Mouse (Mus musculus): ENCODE results near the gene Eno1. TPM values are rescaled to one million over a fixed set of nuclear protein-coding genes. Genes with fewer than 3 reads are reported as not detected.
"Not testable (repeated sequence)": the region's sequence is repeated elsewhere in the genome, so short reads cannot be mapped to it uniquely, and the experiment has no call there.

Eno1 gene
- polyA plus RNA-seq, 1 experiment from 2014 or later, result 1,983 TPM

DNA sequence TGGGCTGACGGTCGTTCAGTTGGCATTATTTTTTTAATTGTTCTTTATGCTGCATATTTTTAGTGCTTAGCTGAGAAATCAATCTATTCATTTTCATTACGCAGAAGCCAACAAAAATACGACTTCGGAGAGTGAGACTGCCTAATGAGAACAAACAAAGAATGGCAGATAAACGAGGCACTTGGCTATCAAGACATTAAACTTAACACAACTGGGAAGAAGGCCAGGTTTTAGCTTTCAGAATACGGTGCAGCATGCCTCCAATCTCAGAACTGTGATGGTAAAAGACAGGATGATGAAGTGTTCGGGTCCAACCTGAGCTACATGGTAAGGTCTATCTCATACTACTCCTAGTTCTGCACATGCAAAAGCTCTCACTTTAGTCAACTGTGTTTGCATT lies 25.8 kb downstream of the Eno1 start:
- H3K27me3 ChIP-seq (ENCODE audit: control insufficient read depth, insufficient read depth, low read length), result no peaks in the 10 kb centered on the region
- 89% methylated on average over 8 of the region's 8 CpGs for WGBS
- no peak for DNase-seq (ENCODE audit: low spot score)
- no peak overlapping the region for H3K9ac ChIP-seq (ENCODE audit: low read length)
- ATAC-seq (ENCODE audit: insufficient read depth, low FRiP score, low TSS enrichment), result no peak
- H3K4me2 ChIP-seq (ENCODE audit: low read depth), result no peak overlapping the region
- H3K9me3 ChIP-seq (ENCODE audit: control insufficient read depth, low read length), result no peaks in the 10 kb centered on the region
- 0 out of 2 replicates have a peak, but pooled peaks cover 4% of the 10 kb centered on the region for H3K4me1 ChIP-seq (ENCODE audit: control insufficient read depth, insufficient read depth, low read length)
- H3K36me3 ChIP-seq (ENCODE audit: control insufficient read depth, insufficient read depth, low read length), result no peaks in the 10 kb centered on the region
- no peak overlapping the region for H3K4me3 ChIP-seq (ENCODE audit: low read depth, low read length)
- no peak overlapping the region for H3K27ac ChIP-seq (ENCODE audit: low read depth, low read length)

DNA sequence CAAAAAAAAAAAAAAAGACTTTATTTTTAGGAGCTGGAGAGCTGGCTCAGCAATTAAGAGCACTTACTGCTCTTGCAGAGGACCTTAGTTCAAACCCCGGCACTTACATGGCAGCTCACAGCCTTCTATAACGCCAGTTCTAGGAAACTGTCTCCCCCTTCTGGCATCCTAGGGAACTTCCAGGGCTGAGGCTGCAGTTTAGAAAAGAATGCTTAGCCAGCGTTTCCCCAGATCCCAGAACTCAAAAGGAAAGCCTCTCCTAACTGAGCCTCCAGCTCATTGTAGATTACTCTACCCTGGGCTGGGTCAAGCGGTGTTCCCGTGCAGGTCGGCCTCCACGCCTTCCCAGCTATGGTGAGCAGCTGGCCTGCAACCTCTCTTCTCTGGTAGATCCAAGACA lies 28.4 kb downstream of the Eno1 start:
- H3K9me3 ChIP-seq (ENCODE audit: control insufficient read depth, low read length), result no peaks in the 10 kb centered on the region
- H3K4me2 ChIP-seq (ENCODE audit: low read depth), result no peak overlapping the region
- H3K27ac ChIP-seq (ENCODE audit: low read depth, low read length), result no peak overlapping the region
- DNase-seq (ENCODE audit: low spot score) (no peak), ATAC-seq (ENCODE audit: insufficient read depth, low FRiP score, low TSS enrichment) (no peak)
- H3K4me3 ChIP-seq (ENCODE audit: low read depth, low read length), result no peak overlapping the region
- no peak overlapping the region for H3K9ac ChIP-seq (ENCODE audit: low read length)
- 0 out of 2 replicates have a peak, but pooled peaks cover 4% of the 10 kb centered on the region for H3K4me1 ChIP-seq (ENCODE audit: control insufficient read depth, insufficient read depth, low read length)
- no peaks in the 10 kb centered on the region for H3K36me3 ChIP-seq (ENCODE audit: control insufficient read depth, insufficient read depth, low read length)
- no peaks in the 10 kb centered on the region for H3K27me3 ChIP-seq (ENCODE audit: control insufficient read depth, insufficient read depth, low read length)
- 53% methylated on average over 7 of the region's 7 CpGs for WGBS

DNA sequence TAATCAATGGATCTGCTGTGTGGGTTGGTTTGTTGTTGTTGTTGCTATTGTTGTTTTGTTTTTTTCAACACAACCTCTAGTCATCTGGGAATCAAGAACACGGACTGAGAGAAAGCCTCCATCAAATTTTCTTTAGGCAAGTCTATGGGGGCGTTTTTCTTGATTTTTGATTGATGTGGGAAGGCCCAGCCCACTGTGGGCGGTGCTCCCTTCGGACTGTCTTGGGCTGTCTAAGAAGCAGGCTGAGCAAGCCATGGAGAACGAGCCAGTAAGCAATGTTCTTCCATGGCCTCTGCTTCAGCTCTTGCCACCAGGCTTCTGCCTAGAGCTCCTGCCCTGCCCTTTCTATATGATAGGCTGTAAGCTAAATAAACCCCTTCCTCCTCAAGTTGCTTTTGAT lies 28.9 kb downstream of the Eno1 start:
- WGBS, result 83% methylated on average over 5 of the region's 5 CpGs
- H3K27me3 ChIP-seq (ENCODE audit: control insufficient read depth, insufficient read depth, low read length), result no peaks in the 10 kb centered on the region
- ATAC-seq (ENCODE audit: insufficient read depth, low FRiP score, low TSS enrichment), result no peak
- no peak overlapping the region for H3K4me2 ChIP-seq (ENCODE audit: low read depth)
- no peak overlapping the region for H3K4me3 ChIP-seq (ENCODE audit: low read depth, low read length)
- no peaks in the 10 kb centered on the region for H3K4me1 ChIP-seq (ENCODE audit: control insufficient read depth, insufficient read depth, low read length)
- H3K9me3 ChIP-seq (ENCODE audit: control insufficient read depth, low read length), result no peaks in the 10 kb centered on the region
- no peaks in the 10 kb centered on the region for H3K36me3 ChIP-seq (ENCODE audit: control insufficient read depth, insufficient read depth, low read length)
- H3K9ac ChIP-seq (ENCODE audit: low read length), result no peak overlapping the region
- no peak for DNase-seq (ENCODE audit: low spot score)
- no peak overlapping the region for H3K27ac ChIP-seq (ENCODE audit: low read depth, low read length)

DNA sequence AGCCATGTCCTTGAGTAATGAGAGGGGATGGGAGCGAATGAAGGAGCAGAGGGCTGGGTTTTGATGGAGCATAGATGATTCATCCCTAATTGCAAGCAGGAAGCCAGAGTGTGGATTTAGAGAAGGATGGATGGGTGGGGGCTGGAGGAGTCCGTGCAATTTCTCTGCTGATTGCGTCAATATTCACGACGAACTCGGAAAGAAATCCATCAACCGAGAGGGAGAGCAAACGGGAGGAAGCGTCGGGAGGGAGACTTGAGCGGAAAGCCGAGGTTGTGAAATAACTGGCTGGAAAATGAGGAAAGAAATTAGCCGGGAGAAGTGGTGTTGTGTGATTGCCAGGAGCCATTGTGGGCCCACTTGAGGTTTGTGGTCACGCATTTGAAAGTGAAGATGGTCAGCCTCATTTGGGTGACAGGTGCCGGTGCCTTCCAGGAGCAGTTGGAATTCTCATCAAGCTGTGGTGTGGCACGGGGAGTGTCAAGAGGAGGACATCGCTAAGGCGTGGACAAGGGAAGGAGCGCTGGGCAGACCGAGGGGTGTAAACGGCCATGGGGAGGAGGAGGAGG lies 30.2 kb downstream of the Eno1 start:
- no peak overlapping the region for H3K9ac ChIP-seq (ENCODE audit: low read length)

DNA sequence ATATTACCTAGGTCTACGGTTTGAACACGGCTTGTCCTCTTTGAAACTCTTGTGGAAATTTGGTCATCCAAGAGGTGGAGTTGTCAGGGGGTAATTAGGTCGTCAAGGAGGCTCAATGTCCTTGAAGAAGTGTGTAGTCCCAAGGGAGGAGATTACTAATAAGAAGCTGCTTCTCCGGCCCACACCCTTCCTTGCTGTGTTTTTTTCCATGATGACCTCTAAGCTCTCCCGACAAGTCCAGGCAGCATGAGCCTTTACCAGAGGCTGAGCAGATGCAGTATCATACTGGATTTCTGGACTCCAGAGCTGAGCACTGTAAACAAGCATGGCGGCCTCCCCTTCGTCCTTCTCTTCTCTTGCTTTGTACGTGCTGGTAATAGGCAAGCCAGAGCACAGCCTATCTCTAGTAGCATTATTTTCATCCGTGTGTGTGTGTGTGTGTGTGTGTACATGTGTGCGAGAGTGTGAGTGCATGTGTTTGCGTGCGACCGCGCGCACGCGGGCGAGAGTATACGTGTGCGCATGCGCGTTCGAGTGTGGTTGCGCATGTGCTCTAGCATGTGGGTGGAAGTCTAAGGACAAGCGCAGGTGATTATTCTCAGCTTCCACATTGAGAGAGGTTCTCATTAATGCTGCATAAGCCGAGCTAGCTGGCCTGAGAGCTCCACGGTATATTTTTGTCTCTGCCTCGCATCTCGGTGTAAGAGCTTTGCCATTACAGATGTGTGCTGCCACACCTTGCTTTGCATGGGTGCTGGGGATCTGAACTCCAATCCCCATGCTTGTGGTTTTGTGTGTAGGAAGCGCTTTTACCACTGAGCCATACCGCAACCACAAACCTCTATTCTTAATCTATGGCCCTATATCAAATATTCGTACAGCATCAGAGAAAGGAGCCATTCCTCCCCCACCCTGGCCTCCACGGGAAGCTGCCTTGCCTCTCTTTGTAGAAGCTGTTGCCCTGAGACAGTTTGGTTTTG lies 32.4 kb downstream of the Eno1 start:
- Histone ChIP-seq H3K9ac (ENCODE audit: low read length) (no peak overlapping the region), H3K27ac (ENCODE audit: low read depth, low read length) (no peak overlapping the region), H3K36me3 (ENCODE audit: control insufficient read depth, insufficient read depth, low read length) (no peaks in the 10 kb centered on the region), H3K4me1 (ENCODE audit: control insufficient read depth, insufficient read depth, low read length) (0 out of 2 replicates have a peak, but pooled peaks cover 7% of the 10 kb centered on the region), H3K9me3 (ENCODE audit: control insufficient read depth, low read length) (no peaks in the 10 kb centered on the region), H3K27me3 (ENCODE audit: control insufficient read depth, insufficient read depth, low read length) (no peaks in the 10 kb centered on the region), H3K4me3 (ENCODE audit: low read depth, low read length) (no peak overlapping the region), H3K4me2 (ENCODE audit: low read depth) (no peak overlapping the region)
- ATAC-seq (ENCODE audit: insufficient read depth, low FRiP score, low TSS enrichment), result no peak
- WGBS, result 90% methylated on average over 33 of the region's 33 CpGs
- DNase-seq (ENCODE audit: low spot score), result no peak

More for the DNA sequence above, 30.2 kb downstream of the Eno1 start:
- Histone ChIP-seq H3K9me3 (ENCODE audit: control insufficient read depth, low read length) (no peaks in the 10 kb centered on the region), H3K4me3 (ENCODE audit: low read depth, low read length) (no peak overlapping the region), H3K36me3 (ENCODE audit: control insufficient read depth, insufficient read depth, low read length) (no peaks in the 10 kb centered on the region), H3K27ac (ENCODE audit: low read depth, low read length) (no peak overlapping the region), H3K4me2 (ENCODE audit: low read depth) (no peak overlapping the region), H3K27me3 (ENCODE audit: control insufficient read depth, insufficient read depth, low read length) (no peaks in the 10 kb centered on the region), H3K4me1 (ENCODE audit: control insufficient read depth, insufficient read depth, low read length) (no peaks in the 10 kb centered on the region)
- ATAC-seq (ENCODE audit: insufficient read depth, low FRiP score, low TSS enrichment), result no peak
- WGBS, result 73% methylated on average over 21 of the region's 21 CpGs
- DNase-seq (ENCODE audit: low spot score), result no peak

DNA sequence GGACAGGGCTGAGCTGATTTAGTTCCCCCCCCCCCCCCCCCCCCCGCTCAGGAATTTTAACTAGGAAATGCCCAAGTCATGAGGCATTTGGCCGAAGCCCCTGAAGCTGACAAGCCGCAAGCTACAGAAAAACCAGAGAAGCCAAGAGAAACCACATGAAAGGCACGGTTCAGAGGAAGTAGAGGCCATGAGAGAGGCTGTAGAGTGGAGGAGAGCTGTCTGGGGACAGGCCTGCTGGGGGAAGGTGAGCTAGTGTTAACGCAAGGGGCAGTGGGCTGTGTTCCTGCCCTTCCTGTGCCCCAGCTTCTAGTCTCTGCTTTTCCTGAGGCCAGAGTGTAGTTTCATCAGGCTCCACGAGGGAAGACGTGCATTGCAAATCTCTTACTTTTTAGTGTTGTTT lies 33.2 kb downstream of the Eno1 start:
- Histone ChIP-seq H3K27me3 (ENCODE audit: control insufficient read depth, insufficient read depth, low read length) (no peaks in the 10 kb centered on the region), H3K9me3 (ENCODE audit: control insufficient read depth, low read length) (no peaks in the 10 kb centered on the region), H3K4me1 (ENCODE audit: control insufficient read depth, insufficient read depth, low read length) (0 out of 2 replicates have a peak, but pooled peaks cover 7% of the 10 kb centered on the region), H3K36me3 (ENCODE audit: control insufficient read depth, insufficient read depth, low read length) (no peaks in the 10 kb centered on the region), H3K9ac (ENCODE audit: low read length) (no peak overlapping the region), H3K27ac (ENCODE audit: low read depth, low read length) (no peak overlapping the region), H3K4me2 (ENCODE audit: low read depth) (no peak overlapping the region), H3K4me3 (ENCODE audit: low read depth, low read length) (no peak overlapping the region)
- DNase-seq (ENCODE audit: low spot score), result no peak
- no peak for ATAC-seq (ENCODE audit: insufficient read depth, low FRiP score, low TSS enrichment)
- 47% methylated on average over 6 of the region's 7 CpGs for WGBS

DNA sequence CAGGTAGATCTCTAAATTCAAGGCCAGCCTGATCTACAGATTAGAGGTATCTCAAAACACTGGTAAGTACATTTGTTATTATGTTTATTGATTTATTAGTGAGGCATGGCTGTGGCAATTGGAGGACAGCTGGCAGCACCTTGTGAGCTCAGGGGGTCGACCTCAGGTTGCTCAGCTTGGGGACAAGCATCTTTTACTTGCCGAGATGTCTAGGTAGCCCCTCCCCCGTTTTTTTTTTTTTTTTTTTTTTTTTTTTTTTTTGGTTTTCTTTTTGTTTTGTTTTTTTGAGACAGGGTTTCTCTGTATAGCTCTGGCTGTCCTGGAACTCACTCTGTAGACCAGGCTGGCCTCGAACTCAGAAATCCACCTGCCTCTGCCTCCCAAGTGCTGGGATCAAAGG lies 34.2 kb downstream of the Eno1 start:
- not testable (repeated sequence) for DNase-seq (ENCODE audit: low spot score); H3K4me1 ChIP-seq (ENCODE audit: control insufficient read depth, insufficient read depth, low read length); H3K9me3 ChIP-seq (ENCODE audit: control insufficient read depth, low read length); H3K27me3 ChIP-seq (ENCODE audit: control insufficient read depth, insufficient read depth, low read length); H3K27ac ChIP-seq (ENCODE audit: low read depth, low read length); H3K36me3 ChIP-seq (ENCODE audit: control insufficient read depth, insufficient read depth, low read length); H3K4me3 ChIP-seq (ENCODE audit: low read depth, low read length); H3K9ac ChIP-seq (ENCODE audit: low read length); H3K4me2 ChIP-seq (ENCODE audit: low read depth); ATAC-seq (ENCODE audit: insufficient read depth, low FRiP score, low TSS enrichment)
- 81% methylated on average over 3 of the region's 4 CpGs for WGBS

DNA sequence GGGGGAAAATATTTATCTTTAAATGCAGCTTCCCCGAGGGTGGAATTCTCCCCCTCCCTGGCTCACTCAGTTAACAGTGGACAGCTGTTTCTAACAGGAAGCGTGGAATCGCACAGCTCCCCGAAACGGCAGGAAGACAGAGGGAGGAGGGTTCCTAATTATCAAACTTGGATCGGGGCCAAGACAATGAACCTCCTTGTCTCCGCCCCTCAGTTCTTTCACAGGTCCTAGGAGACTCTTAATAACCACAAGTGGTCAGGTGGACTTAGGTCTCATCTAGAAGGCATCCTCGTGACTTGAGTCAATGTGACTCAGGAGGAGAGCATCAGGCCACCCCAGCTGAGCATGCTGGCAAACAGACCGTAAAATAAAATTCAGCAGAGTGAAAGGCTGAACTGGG lies 36.2 kb downstream of the Eno1 start:
- 0 out of 2 replicates have a peak overlapping the region, but pooled peaks have one; percentile 34 for H3K27ac ChIP-seq (ENCODE audit: low read depth, low read length)
- 10% methylated on average over 9 of the region's 9 CpGs for whole genome bisulfite sequencing

More for the DNA sequence above, 36.2 kb downstream of the Eno1 start:
- H3K36me3 ChIP-seq (ENCODE audit: control insufficient read depth, insufficient read depth, low read length), result no peaks in the 10 kb centered on the region
- 0 out of 2 replicates have a peak, but pooled peaks cover 7% of the 10 kb centered on the region for H3K4me1 ChIP-seq (ENCODE audit: control insufficient read depth, insufficient read depth, low read length)
- ATAC-seq (ENCODE audit: insufficient read depth, low FRiP score, low TSS enrichment) (peak; percentile 50; the same call in 1 of the 2 replicates), DNase-seq (ENCODE audit: low spot score) (peak; percentile 57)
- no peaks in the 10 kb centered on the region for H3K27me3 ChIP-seq (ENCODE audit: control insufficient read depth, insufficient read depth, low read length)
- no peak overlapping the region for H3K4me3 ChIP-seq (ENCODE audit: low read depth, low read length)
- no peaks in the 10 kb centered on the region for H3K9me3 ChIP-seq (ENCODE audit: control insufficient read depth, low read length)
- H3K4me2 ChIP-seq (ENCODE audit: low read depth), result peak overlapping the region; percentile 16; the same call in 1 of the 2 replicates
- peak overlapping the region; percentile 26; the same call in 1 of the 2 replicates for H3K9ac ChIP-seq (ENCODE audit: low read length)
